Mouse (Mus musculus) embryonic facial prominence, embryonic 11.5 days (tissue): ENCODE results near the gene Nav2. TPM values are rescaled to one million over a fixed set of nuclear protein-coding genes. Genes with fewer than 3 reads are reported as not detected.

Source experiments
- ATAC-seq: fragments of 200-750 bp; cut with Nextera tagmentation; replicated peaks from 2 replicates; pipeline ENCODE4 v1.8.0; 2017; ENCODE audit warnings: low read depth; ENCODE audit not compliant: insufficient number of reproducible peaks, low FRiP score, low TSS enrichment
- DNase-seq: peaks from one replicate; pipeline ENCODE4 v3.0.0-alpha.2; 2015; ENCODE audit warnings: low spot score
- H3K27ac ChIP-seq: fragments of 300-500 bp; sonication (generic); replicated peaks from 2 replicates; pipeline ENCODE4 v1.5.1; 2014; ENCODE audit warnings: mild to moderate bottlenecking, low read depth, low read length, control low read depth
- H3K27me3 ChIP-seq: fragments of 300-500 bp; sonication (generic); 2 replicates; pipeline ENCODE4 v1.6.1; 2014; ENCODE audit warnings: mild to moderate bottlenecking, low read length, moderate library complexity, mixed read lengths; ENCODE audit not compliant: control insufficient read depth, insufficient read depth
- H3K36me3 ChIP-seq: fragments of 300-500 bp; sonication (generic); replicated peaks from 2 replicates; pipeline ENCODE4 v1.6.1; 2014; ENCODE audit warnings: low read depth, mild to moderate bottlenecking, low read length, moderate library complexity, mixed read lengths; ENCODE audit not compliant: control insufficient read depth, insufficient read depth
- H3K4me1 ChIP-seq: fragments of 300-500 bp; sonication (generic); 2 replicates; pipeline ENCODE4 v1.6.1; 2014; ENCODE audit warnings: low read length, mixed read lengths; ENCODE audit not compliant: control insufficient read depth, insufficient read depth
- H3K4me2 ChIP-seq: fragments of 300-500 bp; sonication (generic); 2 replicates; pipeline ENCODE4 v1.6.1; 2014; ENCODE audit warnings: low read depth, mild to moderate bottlenecking, control low read depth, low read length, moderate library complexity
- H3K4me3 ChIP-seq: fragments of 300-500 bp; sonication (generic); 2 replicates; pipeline ENCODE4 v1.5.1; 2014; ENCODE audit warnings: low read depth, low read length, control low read depth
- H3K9ac ChIP-seq: fragments of 300-500 bp; sonication (generic); replicated peaks from 2 replicates; pipeline ENCODE4 v1.6.1; 2014; ENCODE audit warnings: mild to moderate bottlenecking, control low read depth, low read length
- H3K9me3 ChIP-seq: fragments of 300-500 bp; sonication (generic); replicated peaks from 2 replicates; pipeline ENCODE4 v1.6.1; 2016; ENCODE audit warnings: mild to moderate bottlenecking, low read length, inconsistent platforms, mixed read lengths; ENCODE audit not compliant: control insufficient read depth
- WGBS: fragments of 180-500 bp; shearing (Covaris S2); extraction: QIAGEN DNeasy Blood & Tissue Kit; methylation state at CpG from one replicate; pipeline ENCODE4 v1.1.7; 2014; 5-methylcytosine and 5-hydroxymethylcytosine counted together
- polyA plus RNA-seq: library from polyadenylated mRNA; unstranded; fragments of >200 nt; fragmentation: Nextera tagmentation; extraction: Ambion mirVana; gene quantifications from 2 replicates; pipeline ENCODE4 v1.2.1, GENCODE M21; 2014

Gene Nav2
- polyA plus RNA-seq, 1 experiment from 2014 or later, result 7.3 TPM

DNA sequence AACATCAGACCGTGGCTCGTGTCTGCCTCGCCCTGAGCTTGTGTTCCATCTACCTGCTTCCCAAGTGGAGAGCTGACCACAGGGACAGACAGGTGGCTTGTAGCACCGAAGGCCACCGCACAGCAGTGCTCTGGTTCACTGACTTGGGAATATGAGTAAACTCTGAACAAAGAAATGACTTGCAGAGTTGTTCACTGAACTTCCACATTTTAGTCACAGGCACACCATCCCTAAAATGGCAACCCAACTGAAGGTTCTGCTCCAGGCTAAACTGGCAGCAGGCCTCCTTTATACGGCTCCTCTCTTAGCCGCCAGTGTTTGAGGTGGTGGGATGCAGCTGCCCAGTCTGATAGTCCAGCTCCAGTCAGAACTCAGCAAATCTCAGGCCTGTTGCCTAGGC is 343.9 kb downstream of the Nav2 start:
- Histone ChIP-seq H3K9me3 (no peaks in the 10 kb centered on the region), H3K4me2 (no peak overlapping the region), H3K4me1 (no peaks in the 10 kb centered on the region), H3K4me3 (no peak overlapping the region), H3K27ac (no peak overlapping the region), H3K9ac (no peak overlapping the region), H3K36me3 (no peaks in the 10 kb centered on the region), H3K27me3 (peaks cover 14% of the 10 kb centered on the region)
- 95% methylated on average over 7 of the region's 7 CpGs for WGBS
- DNase-seq (no peak), ATAC-seq (no peak)

DNA sequence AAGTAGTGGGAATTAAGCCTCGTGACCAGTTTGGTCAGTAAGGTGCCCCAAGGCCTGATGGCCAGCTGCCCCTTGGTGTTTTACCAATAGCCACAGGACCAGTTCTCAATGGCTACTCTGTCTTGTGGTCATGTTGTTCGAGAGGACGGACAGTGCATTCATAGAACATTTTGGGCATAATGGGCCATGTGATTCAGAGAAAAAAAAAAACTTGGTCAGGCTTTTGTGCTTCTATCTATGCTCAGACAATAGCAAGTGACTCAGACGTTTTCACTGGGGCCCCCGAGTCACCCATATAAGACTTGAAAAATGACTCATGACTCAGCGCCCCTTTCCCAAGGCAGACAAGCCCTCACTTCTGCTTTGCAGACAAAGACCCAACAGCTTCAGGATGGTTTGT is 344.4 kb downstream of the Nav2 start:
- H3K27me3 ChIP-seq, result peaks cover 9% of the 10 kb centered on the region
- H3K4me2 ChIP-seq, result no peak overlapping the region
- WGBS, result 76% methylated on average over 6 of the region's 6 CpGs
- H3K9ac ChIP-seq, result no peak overlapping the region
- DNase-seq, result no peak
- no peak overlapping the region for H3K27ac ChIP-seq
- ATAC-seq, result no peak
- H3K36me3 ChIP-seq, result no peaks in the 10 kb centered on the region
- H3K4me3 ChIP-seq, result no peak overlapping the region
- H3K9me3 ChIP-seq, result no peaks in the 10 kb centered on the region
- H3K4me1 ChIP-seq, result no peaks in the 10 kb centered on the region

DNA sequence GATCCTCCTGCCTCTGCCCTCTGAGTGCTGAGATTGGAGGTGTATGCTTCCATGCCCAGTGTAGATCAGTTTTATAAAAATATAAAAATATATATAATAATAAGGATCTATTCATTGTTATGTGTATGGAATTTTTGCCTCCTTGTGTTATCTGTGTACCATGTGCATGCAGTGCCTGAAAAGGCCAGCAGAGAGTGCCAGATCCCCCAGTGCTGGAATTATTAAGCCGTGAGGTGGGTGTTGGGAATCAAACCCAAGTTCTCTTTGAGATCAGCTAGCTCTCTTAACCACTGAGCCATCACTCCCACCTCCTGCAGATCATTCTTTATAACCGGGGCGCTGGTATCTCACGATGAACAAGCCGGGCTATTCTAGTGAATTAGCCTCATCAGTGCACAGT is 346.5 kb downstream of the Nav2 start:
- Histone ChIP-seq H3K4me2 (no peak overlapping the region), H3K36me3 (no peaks in the 10 kb centered on the region), H3K27ac (no peak overlapping the region), H3K4me3 (no peak overlapping the region), H3K9me3 (no peaks in the 10 kb centered on the region), H3K4me1 (no peaks in the 10 kb centered on the region), H3K27me3 (no peaks in the 10 kb centered on the region), H3K9ac (no peak overlapping the region)
- WGBS, result 89% methylated on average over 5 of the region's 5 CpGs
- DNase-seq (no peak), ATAC-seq (no peak)

DNA sequence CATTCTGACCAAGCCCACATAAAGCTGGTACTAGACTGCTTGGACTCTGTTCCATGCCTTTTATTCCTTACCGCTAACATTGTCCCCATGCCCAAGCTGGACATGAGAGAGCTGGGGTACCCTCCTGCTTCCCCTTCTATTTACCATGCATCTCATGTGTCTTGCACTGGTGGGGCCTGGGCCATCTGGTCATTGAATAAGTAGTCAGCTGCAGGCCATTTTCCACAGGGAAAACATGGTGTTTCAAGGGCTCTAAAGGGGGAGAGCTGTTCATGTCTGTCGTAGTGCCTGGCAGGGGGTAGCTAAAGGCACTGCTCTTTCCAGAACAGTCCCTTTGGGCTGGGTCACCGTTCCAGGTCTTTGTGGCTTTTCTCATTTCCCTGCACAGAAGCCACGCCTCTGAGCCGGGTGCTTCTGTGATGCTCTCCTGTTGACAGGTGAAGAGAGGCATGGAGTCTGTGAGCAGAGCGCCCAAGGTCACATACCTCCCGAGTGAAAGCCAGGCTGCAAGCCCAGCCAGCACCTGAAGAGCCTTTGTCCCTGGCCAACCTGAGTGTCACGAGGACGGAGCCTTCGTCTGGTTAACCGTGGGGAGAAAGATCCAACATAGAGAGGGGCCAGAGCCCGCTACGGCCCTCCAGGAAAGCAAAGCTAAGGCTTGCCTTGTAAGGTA is 348.9 kb downstream of the Nav2 start:
- H3K9ac ChIP-seq, result no peak overlapping the region
- H3K4me2 ChIP-seq, result no peak overlapping the region
- WGBS, result 80% methylated on average over 13 of the region's 13 CpGs
- no peaks in the 10 kb centered on the region for H3K36me3 ChIP-seq
- H3K4me3 ChIP-seq, result no peak overlapping the region
- no peak for DNase-seq
- H3K27ac ChIP-seq, result no peak overlapping the region
- no peaks in the 10 kb centered on the region for H3K9me3 ChIP-seq
- ATAC-seq, result no peak
- no peaks in the 10 kb centered on the region for H3K4me1 ChIP-seq
- H3K27me3 ChIP-seq, result no peaks in the 10 kb centered on the region

DNA sequence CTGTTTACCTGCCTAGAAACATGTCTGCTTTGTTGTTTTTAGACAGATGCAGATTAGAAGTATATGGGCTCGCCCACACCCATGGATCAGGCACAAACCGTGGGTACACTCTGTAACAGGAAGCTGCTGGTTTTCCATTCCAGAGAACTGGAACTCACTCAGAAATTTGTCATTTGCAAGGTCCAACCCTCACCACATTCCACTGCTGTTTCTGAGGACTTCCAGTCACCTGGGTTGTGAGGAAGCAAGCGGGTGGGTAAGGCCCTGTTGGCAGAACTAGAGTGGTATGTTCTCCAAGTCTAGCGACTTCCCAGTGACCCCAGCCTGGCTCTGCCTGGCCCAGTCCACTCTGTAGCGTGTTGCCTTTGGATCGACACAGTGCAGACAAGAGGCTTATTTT is 349.6 kb downstream of the Nav2 start:
- WGBS, result 83% methylated on average over 6 of the region's 6 CpGs

DNA sequence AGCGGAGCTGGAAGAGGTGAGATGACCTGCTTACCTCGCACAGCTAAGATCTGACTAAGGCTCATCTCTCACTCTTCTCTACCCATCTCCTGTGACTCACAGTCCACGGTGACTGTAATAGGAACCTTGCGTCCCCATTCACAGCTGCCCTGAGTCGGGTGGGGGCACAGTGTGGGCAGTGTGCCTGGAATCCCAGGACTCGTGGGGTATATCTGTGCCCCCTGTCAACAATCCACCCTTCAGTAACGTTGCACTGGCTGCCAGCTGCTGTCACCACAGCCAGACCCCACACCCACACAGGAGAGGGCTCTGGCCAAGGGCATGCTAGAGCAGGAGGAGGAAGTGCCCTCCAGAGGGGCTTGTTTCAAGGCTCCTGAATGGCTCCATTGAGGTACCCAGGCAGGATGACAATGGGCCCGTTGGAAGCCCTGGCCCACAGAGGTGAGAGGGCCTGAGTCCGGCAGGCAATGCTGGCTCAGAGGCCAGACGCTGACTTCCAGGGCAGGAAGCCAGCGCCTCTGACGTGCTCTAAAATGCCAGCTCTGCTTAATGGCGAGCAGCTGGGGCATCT is 353.5 kb downstream of the Nav2 start:
- Histone ChIP-seq H3K4me2 (no peak overlapping the region), H3K27me3 (no peaks in the 10 kb centered on the region), H3K4me3 (no peak overlapping the region), H3K9ac (no peak overlapping the region), H3K27ac (no peak overlapping the region), H3K4me1 (no peaks in the 10 kb centered on the region), H3K9me3 (no peaks in the 10 kb centered on the region), H3K36me3 (no peaks in the 10 kb centered on the region)
- no peak for DNase-seq
- no peak for ATAC-seq
- WGBS, result 59% methylated on average over 13 of the region's 13 CpGs

More for the DNA sequence above, 349.6 kb downstream of the Nav2 start:
- Histone ChIP-seq H3K9me3 (no peaks in the 10 kb centered on the region), H3K4me2 (no peak overlapping the region), H3K9ac (no peak overlapping the region), H3K4me1 (no peaks in the 10 kb centered on the region), H3K27ac (no peak overlapping the region), H3K4me3 (no peak overlapping the region), H3K27me3 (no peaks in the 10 kb centered on the region), H3K36me3 (no peaks in the 10 kb centered on the region)
- DNase-seq, result no peak
- no peak for ATAC-seq

DNA sequence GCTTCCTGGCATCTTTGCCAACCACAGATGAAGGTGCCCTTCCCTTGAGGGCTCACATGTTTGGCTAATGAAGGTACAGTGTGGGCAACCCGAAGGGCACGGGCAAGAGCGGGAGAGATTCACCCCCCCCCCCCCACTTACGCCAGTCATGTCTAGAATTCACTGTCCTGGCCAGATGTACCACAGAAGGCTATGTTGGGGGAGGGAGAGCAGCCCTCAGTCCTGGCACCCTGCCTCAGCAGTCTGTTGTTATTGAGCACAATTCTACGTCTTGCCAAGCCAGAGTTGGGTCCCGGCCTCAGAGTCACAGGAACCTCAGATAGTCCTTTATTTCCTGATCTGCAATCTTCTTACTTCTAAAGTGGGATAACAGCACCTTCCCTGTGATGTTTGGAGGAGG is 357.9 kb downstream of the Nav2 start:
- no peak overlapping the region for H3K4me3 ChIP-seq
- WGBS, result 90% methylated on average over 6 of the region's 6 CpGs
- H3K9me3 ChIP-seq, result no peaks in the 10 kb centered on the region
- H3K4me2 ChIP-seq, result no peak overlapping the region
- no peaks in the 10 kb centered on the region for H3K4me1 ChIP-seq
- H3K36me3 ChIP-seq, result no peaks in the 10 kb centered on the region
- H3K27me3 ChIP-seq, result no peaks in the 10 kb centered on the region
- H3K9ac ChIP-seq, result no peak overlapping the region
- DNase-seq (no peak), ATAC-seq (no peak)
- no peak overlapping the region for H3K27ac ChIP-seq

DNA sequence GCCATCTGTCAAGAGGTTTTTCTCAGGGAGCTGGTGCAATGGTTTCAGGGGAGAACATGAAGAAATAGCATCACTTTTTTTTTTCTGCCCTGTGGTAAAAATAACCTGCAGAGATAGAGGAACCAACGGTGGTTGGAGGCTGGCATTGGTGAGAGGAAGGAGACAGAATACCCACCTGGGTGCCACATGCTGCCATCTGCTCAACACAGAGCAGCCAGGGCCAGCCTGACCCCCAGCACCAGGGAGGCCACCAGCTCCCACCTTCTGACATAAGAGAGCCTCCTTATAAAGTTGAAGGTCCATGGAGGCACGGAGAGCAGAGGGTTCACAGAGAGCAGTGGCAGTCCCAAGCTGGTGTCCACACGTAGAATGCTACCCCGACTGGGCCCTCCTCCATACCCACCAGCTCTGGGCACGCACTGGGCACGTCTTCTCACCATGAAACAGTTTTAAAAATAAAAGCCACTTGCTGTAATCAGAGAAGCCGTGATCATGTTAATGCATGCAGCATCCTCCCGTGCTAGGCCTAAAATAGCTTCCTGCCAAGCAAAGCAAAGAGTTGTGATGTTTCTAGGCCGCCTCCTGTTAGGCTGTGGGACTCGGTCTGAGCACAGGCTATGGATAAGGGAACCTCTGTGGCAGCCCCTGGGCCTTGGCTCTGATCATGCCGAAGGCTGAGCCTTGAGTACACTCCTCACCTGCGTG is 359.3 kb downstream of the Nav2 start:
- Histone ChIP-seq H3K4me3 (no peak overlapping the region), H3K27ac (no peak overlapping the region), H3K27me3 (no peaks in the 10 kb centered on the region), H3K4me1 (no peaks in the 10 kb centered on the region; the same call in 1 of the 2 replicates), H3K9me3 (no peaks in the 10 kb centered on the region), H3K9ac (no peak overlapping the region), H3K36me3 (no peaks in the 10 kb centered on the region), H3K4me2 (no peak overlapping the region)
- WGBS, result 85% methylated on average over 12 of the region's 12 CpGs
- ATAC-seq (no peak), DNase-seq (no peak)
